Mouse (Mus musculus): Measurements from ENCODE around the gene Casp3. TPM values are rescaled to one million over a fixed set of nuclear protein-coding genes. Genes with fewer than 3 reads are reported as not detected.

The Casp3 gene
- total RNA-seq, 1 experiment from 2014 or later, result 165 TPM

GRCm38 (mm10) chr8:46630932-46631331 lies 13.8 kb downstream of the Casp3 start:
- ATAC-seq (replicated peaks in 1 of 2; ENCODE audit: insufficient read depth in 1 of 2, low FRiP score in 2 of 2, low TSS enrichment in 1 of 2, low read depth in 1 of 2, poor library complexity in 2 of 2, severe bottlenecking in 2 of 2), result no peak

DNA sequence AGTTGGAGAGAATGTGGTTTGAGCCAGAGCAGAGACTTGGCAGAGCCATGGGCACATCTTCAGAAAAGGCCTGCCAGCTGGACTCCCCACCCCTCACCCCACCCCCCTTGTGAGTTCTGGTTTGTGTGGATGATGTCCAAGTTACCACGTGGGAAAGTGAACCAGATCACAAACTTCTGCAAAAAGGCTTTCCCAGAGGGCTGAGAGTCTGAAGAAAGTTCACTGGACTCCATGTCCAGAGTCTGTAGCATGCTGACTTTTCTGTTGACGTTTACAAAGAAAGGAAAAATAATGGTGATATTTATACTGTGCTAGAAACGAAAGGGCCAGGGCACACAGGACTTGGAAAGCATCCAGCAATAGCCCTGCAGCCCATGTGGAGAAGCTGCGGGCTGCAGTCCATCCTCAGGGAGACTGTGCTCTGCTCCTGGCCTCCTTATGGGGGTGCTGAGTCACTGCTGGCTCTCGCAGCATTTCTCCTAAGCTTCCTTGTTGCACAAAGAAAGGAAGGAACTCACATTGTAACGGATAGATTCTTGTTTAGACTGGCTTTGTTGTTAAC lies 22.0 kb downstream of the Casp3 start:
- peak; percentile 24 to 37; a peak in 3 of 4 replicates for ATAC-seq (replicated peaks in 1 of 2; ENCODE audit: insufficient read depth in 1 of 2, low FRiP score in 2 of 2, low TSS enrichment in 1 of 2, low read depth in 1 of 2, poor library complexity in 2 of 2, severe bottlenecking in 2 of 2)

GRCm38 (mm10) chr8:46639852-46640251 lies 22.8 kb downstream of the Casp3 start:
- ATAC-seq (replicated peaks in 1 of 2; ENCODE audit: insufficient read depth in 1 of 2, low FRiP score in 2 of 2, low TSS enrichment in 1 of 2, low read depth in 1 of 2, poor library complexity in 2 of 2, severe bottlenecking in 2 of 2), result peak; percentile 70 to 84

DNA sequence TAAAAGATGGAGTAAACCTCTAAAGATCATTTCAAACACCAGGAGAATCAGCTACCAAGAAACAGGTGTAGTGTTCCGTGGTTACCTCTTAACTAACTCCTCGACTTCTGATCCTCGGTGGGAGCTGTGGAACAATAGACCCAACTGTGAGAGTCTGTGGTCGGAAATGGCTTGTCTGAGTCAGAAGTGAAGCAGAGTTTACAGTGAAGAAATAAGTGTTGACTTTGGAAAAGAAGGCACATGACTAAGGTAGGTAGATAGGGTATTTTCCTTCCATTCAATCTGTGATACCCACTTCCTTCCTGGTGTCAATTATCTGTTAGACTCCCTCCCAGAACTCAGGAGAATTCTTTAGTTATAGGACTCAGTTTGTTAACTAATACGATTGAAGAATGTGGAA lies 24.2 kb downstream of the Casp3 start:
- peak; percentile 39 to 50 for ATAC-seq (replicated peaks in 1 of 2; ENCODE audit: insufficient read depth in 1 of 2, low FRiP score in 2 of 2, low TSS enrichment in 1 of 2, low read depth in 1 of 2, poor library complexity in 2 of 2, severe bottlenecking in 2 of 2)

DNA sequence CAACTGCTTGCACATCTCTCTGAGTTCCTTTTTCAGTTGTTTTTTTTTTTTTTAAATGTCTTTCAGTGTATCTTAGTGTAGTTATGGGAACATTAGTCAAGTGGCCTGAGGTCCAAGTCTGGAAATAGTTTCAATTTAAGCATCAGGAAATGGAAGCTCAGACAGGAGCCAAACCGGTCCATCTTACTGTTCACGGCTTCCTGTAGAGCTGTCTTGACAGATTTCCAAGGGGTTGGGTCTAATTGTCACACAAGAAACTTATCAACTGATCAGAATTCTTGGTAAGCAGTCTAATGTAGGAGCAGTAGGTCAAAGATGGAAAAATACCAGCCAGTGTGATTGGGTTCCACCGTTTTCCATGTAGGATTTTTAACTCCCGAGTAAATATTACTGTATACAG lies 31.3 kb downstream of the Casp3 start:
- no peak for ATAC-seq (replicated peaks in 1 of 2; ENCODE audit: insufficient read depth in 1 of 2, low FRiP score in 2 of 2, low TSS enrichment in 1 of 2, low read depth in 1 of 2, poor library complexity in 2 of 2, severe bottlenecking in 2 of 2)

DNA sequence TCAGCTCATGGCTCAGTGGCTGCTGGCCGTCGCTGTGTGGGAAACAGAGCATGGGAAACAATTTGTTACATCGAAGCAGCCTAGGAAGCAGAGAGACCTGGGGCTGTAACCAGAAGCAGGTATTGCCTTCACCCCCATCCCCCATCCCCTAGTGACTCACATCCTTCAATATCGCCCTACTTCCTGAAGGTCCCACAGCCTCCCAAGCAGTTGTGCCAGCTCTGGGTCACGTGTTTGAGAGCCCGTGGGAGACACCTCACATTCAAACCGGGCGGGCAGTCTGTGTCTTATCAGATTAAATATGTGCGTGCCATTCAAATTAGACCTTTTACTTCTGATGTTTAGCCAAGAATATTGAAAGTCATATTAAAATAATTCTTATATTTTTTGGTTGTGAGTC lies 34.8 kb downstream of the Casp3 start:
- ATAC-seq (replicated peaks in 1 of 2; ENCODE audit: insufficient read depth in 1 of 2, low FRiP score in 2 of 2, low TSS enrichment in 1 of 2, low read depth in 1 of 2, poor library complexity in 2 of 2, severe bottlenecking in 2 of 2), result peak; percentile 67 to 82

- ATAC-seq (replicated peaks in 1 of 2; ENCODE audit: insufficient read depth in 1 of 2, low FRiP score in 2 of 2, low TSS enrichment in 1 of 2, low read depth in 1 of 2, poor library complexity in 2 of 2, severe bottlenecking in 2 of 2), result no peak
Observed at GRCm38 (mm10) chr8:46655919-46656318, 38.8 kb downstream of the Casp3 start.

GRCm38 (mm10) chr8:46671496-46671895 lies 54.4 kb downstream of the Casp3 start:
- ATAC-seq (replicated peaks in 1 of 2; ENCODE audit: insufficient read depth in 1 of 2, low FRiP score in 2 of 2, low TSS enrichment in 1 of 2, low read depth in 1 of 2, poor library complexity in 2 of 2, severe bottlenecking in 2 of 2), result peak; percentile 17 to 66; a peak in 1 of 4 replicates

GRCm38 (mm10) chr8:46680671-46681365 lies 63.7 kb downstream of the Casp3 start:
- ATAC-seq (replicated peaks in 1 of 2; ENCODE audit: insufficient read depth in 1 of 2, low FRiP score in 2 of 2, low TSS enrichment in 1 of 2, low read depth in 1 of 2, poor library complexity in 2 of 2, severe bottlenecking in 2 of 2), result no peak

DNA sequence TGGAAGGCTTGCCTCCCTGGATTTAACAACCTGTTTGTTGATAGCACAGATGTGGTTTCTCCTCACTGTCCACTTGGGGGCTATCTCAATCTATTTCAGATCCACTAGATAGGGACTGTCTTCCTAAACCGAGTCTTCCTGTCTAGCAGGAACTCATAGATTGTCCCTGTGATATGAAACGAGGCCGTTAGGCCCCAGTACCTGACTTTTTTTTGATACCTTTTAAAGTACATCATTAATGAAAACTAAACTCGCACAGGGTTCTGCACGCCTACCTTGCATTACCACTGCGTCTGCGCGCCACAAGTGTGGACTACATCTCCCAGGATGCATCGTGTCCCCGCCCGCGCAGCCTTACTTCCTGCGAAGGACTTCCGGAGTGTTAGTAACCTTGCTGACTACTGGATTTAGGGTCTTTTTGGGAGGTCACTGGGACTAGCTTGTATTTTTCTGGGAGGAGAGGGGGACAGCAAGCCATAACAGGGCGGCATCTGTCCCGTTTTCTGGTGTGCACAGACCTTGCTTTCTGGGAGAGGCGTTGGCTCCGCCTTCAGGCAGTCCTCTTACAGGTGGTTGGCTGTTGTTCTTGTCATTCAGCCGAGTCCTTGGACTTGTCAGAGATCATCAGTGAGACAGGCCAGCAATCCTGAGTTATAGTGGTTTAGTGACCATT lies 69.7 kb downstream of the Casp3 start:
- peak; percentile 98 to 100 for ATAC-seq (replicated peaks in 1 of 2; ENCODE audit: insufficient read depth in 1 of 2, low FRiP score in 2 of 2, low TSS enrichment in 1 of 2, low read depth in 1 of 2, poor library complexity in 2 of 2, severe bottlenecking in 2 of 2)

Other genes with a start within 250 kb of the Casp3 start
- gene Acsl1, start 146.3 kb upstream of the Casp3 start, total RNA-seq (2017), result 39.6 and 65.2 TPM in 2 replicates
- 51.7 and 87.7 TPM in 2 replicates for gene Cenpu, start 65.3 kb upstream of the Casp3 start, total RNA-seq (2017)
- 33.1 and 45.5 TPM in 2 replicates for gene Primpol, start 79 bp upstream of the Casp3 start, total RNA-seq (2017)
- gene Irf2, start 122.4 kb downstream of the Casp3 start, total RNA-seq (2017), result 44.8 and 71.7 TPM in 2 replicates

Data from hematopoietic stem cell, adult 5-6 weeks (primary cell).